Mouse (Mus musculus): ENCODE measurements around the gene Ndst4.

The Ndst4 gene

GRCm38 (mm10) chr3:125403601-125404396 lies at the start of gene Ndst4:
TSS of gene Ndst4 (plus strand) at chr3:125404076.
- peak; percentile 3 for DNase-seq (ENCODE audit: low read depth, low spot score)

DNA sequence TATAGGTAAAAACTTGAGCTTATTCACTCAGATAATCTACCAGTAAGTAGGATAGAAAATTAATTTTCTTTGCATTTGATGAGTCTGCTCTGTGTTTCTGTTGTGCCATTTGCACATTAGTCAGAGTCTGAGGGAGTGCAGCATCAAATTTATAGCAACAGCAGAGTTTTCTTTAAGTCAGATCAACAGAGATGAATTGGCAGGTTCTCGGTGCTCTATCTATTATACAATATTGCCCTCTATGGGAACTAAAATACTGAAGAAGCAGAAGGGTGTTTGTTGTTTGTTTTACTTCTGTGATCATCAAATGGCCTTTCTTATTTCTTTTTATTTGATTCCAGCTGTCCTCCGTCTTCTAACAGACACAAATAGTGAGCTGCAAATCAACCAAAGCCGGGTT lies 6.4 kb upstream of the Ndst4 start:
- DNase-seq (ENCODE audit: low read depth, low spot score): no peak

GRCm38 (mm10) chr3:125406456-125406855 lies 2.6 kb downstream of the Ndst4 start:
- no peak for DNase-seq (ENCODE audit: low read depth, low spot score)

DNA sequence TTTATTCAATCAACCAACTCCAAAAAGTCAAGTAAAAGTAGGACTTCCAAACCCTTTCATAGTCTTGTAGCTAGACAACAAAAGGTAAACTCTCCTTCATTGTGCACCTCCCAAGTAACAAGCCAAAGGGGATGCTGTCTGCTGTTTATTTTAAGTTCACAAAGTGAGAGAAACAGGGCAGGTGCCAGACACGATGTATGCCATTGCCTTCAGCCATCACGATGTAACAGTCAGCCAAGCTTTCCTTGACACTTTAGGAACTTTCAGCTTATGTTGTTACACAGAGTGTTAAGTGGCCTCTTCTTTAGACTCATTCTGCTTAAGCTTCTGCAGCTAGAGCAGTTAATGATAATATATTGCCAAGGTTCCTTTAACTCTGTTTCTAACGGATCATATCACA lies 3.1 kb downstream of the Ndst4 start:
- no peak for DNase-seq (ENCODE audit: low read depth, low spot score)

GRCm38 (mm10) chr3:125466894-125467652 lies 63.2 kb downstream of the Ndst4 start:
- no peak for DNase-seq (ENCODE audit: low read depth, low spot score)

GRCm38 (mm10) chr3:125510102-125510501 lies 106.2 kb downstream of the Ndst4 start:
- no peak for DNase-seq (ENCODE audit: low read depth, low spot score)

DNA sequence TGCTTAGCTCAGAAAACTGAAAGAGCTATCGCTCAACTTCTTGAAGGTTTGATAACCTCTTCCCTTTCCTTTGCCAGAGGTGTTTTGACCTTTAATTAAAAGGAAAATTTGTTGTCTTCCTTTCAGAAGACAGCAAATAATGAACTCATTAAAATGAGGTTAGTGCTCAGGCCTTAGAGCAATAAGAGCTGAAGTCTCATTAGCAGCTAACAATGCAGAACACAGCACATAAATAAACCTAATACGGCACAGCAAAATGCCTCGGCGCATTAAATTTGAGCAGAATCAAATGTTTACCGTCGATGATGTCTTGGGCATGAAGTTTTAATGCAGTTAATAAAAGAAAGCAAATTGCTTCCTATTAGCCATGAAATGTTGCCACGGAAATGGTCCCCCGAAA lies 129.5 kb downstream of the Ndst4 start:
- no peak for DNase-seq (ENCODE audit: low read depth, low spot score)

DNA sequence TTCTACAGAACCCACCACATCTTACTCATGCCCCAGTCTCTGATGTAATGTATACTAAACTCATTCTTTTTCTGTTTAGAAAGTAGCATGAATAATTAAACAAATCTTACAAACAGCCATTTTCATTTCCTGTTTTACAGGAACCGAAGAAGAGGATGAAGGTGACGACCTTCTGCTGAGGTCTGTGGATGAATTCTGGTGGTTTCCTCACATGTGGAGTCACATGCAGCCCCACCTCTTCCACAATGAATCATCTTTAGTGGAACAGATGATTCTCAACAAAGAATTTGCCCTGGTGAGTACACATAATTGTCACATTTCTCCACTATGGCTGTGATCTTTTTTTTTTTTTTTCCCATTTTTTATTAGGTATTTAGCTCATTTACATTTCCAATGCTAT lies 166.7 kb downstream of the Ndst4 start:
- no peak for DNase-seq (ENCODE audit: low read depth, low spot score)

DNA sequence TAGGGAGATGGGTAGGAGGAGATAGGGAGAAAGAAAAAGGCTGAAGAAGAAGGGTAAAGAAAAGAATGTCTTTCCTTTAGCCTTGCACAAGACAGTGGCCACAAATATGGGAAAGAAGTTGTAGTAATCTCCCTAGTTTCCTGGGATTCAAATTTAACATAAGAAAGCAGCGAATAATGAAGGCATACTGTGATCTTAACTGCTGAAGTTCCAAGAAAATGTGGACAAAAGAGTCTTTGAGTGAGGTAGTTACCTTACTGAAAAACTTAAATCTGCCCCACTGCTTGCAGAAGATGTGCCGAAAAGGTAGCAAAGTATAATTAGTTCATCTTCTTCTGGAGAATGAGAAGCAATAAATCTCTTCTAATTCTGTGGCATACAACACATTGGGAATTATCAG lies 228.4 kb downstream of the Ndst4 start:
- no peak for DNase-seq (ENCODE audit: low read depth, low spot score)

DNA sequence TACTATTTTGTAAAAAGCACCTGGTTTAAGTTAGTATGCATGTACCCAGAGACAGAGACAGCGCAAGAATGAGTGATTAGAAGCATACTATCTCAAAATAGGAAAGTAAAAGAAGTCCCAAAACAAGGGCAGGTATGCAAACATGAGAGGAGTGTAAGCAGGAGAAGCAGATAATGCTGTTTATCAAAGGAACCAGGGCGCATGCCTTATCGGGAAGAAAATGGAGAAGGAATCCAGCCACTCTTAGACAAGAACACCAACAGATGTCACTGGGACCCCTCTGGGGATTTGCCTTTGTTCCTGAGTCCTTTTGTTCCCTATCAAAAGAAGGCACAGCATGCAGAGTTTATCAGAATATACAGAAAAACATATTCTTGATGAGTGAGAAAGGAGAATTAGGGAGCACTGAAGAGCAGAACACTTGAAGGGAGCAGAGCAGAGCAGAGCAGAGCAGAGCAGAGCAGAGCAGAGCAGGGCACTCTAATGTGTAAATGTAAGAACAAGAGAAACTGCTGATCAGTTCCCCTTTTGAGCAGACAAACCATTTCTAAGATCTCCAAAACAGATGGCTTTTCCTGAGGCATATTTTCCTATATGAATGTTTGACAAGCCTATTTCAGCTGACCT lies 251.2 kb downstream of the Ndst4 start:
- no peak for DNase-seq (ENCODE audit: low read depth, low spot score)

GRCm38 (mm10) chr3:125660114-125660717 lies 256.3 kb downstream of the Ndst4 start:
- DNase-seq (ENCODE audit: low read depth, low spot score): no peak

DNA sequence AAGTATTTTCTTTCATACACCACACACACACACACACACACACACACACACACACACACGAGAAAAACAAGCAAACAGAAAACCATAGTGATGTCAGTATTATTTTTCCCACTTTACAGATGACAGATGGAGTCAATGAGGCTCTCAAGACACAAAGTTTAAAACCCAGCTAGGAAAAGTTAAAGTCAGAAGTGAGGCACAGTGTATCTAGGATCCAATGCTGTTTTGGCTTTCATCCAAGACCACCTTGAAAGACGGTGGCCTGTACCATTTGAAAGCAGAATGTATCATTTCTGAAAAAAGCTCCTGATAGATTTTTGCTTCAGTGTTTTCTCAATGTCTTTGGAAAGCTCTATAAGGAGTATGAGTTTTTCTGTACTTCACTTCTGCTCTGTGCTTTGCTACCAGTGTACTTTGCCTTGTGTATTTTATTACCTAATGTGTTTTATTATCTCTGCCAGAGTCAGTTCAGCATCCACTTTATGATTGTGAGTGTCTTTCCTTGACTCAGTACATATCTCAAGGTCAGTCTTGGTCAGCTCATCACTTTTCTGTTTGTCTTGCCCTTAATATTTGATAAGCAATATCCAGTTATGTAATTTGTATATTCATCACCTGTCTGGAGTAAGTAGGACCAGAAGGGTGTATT lies 257.1 kb downstream of the Ndst4 start:
- no peak for DNase-seq (ENCODE audit: low read depth, low spot score)

- no peak for DNase-seq (ENCODE audit: low read depth, low spot score)
These were observed 270.3 kb downstream of the Ndst4 start for GRCm38 (mm10) chr3:125673997-125674794.

DNA sequence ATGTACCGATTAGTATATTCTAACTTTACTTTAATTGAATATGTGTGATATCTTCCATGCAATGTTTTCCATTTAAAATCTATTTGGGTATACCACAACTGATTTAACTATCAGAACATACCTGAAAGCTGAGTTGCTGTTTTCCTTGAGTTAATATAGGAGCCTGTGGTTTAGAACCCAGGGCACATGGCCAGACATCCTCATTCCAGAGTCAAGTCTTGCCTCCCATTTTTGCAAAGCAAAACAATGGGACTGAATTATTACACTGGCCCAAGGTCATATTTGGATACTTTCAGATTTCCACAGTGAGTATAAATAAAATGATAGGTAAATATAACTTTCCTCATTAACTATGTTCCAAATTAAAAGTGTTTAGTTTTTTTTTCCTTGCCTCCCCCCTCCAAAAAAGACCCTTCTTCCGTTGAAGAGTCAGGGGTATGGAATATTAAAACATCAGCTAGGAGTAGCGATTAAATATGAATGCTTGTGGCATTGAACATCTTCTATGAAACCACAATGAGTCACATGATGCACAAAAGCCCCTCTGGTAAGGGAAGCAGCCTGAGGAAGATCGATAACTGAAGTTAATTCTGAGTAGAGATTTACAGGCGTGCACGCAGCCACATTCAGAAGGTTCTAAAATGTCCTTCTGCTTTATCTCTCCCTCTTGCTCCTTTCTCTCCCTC lies 271.5 kb downstream of the Ndst4 start:
- no peak for DNase-seq (ENCODE audit: low read depth, low spot score)

- no peak for DNase-seq (ENCODE audit: low read depth, low spot score)
These were observed 275.0 kb downstream of the Ndst4 start for GRCm38 (mm10) chr3:125678924-125679323.

DNA sequence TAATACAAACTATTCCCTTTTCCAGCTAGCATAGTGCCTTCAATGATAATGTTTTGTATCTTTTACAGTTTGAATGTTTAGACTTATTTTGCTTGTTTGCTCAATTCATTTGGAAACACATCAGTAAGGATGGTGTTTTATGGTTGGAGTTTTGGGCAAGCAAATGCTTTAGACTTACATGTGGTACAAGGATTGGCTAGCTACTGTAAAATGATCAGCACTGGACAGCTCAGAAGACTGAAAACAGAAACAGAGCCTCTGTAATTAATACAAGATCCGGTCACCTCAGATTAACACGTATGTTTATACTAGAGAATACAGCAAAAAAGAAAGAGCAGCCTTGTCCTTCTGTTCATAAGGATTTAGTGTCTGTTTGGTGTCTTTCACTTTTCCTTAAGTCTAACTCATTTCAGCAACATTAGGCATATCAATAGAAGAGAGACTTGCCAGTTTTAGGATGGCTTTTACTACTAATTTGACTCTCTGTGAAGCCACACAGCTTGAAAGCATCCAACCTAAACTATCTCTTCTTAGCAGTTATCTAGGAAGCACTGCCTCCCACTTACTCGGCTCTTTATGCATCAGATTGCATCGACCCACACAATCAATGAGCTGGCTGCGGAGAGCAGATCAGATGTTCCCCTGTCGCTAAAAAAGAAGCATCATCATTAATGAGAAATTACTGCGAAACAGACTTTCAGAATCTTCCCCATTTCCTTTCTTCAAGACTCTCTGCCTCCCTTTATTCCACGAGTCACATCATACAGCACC lies 279.8 kb downstream of the Ndst4 start:
- DNase-seq (ENCODE audit: low read depth, low spot score): no peak

DNA sequence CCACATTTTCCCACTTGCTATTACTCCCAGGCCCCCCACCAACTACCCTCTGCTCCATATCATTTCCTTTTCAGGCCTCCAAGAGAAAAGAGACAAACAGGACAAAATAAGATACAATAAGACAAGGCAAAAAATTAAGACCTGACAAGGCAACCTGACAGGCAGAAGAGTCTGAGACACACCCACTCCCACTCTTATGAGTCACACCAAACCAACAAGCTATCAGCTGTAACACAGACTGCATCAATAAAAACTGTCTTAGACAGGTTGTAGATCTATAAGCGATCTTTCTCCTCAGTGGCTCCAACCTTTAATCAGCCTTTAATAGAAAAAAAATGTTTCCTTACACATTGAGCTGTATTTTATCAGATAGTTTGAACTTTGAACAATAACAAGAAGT lies 280.7 kb downstream of the Ndst4 start:
- no peak for DNase-seq (ENCODE audit: low read depth, low spot score)

GRCm38 (mm10) chr3:125687601-125688000 lies 283.7 kb downstream of the Ndst4 start:
- DNase-seq (ENCODE audit: low read depth, low spot score): no peak

DNA sequence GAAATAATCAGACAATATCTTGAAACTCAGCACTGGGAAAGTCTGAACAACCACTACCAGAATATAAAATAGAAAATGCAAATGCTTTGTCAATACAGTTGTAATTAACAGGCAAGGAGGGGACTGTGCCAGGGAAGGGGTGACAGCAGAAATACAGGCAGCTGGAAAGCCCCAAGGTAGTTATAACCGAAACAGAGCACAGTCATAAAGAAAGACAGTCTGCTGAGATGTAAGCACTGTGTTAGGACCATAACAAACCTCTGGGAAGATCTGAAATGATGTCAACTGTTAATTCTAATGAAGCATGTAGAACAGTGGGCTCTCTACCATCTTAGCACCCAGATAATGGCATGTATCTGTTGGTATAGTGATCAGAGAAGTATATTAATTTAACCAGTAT lies 287.1 kb downstream of the Ndst4 start:
- DNase-seq (ENCODE audit: low read depth, low spot score): no peak

All from retina, adult 2 months (tissue).